In genomic region chr2:164832748-164833301, GRCm38 (mm10) we compare ENCODE assay signal across 8 mouse cellular contexts. TPM values are rescaled to one million over a fixed set of nuclear protein-coding genes. Genes with fewer than 3 reads are reported as not detected.
A peak's percentile ranks its signal among the peaks of the same experiment; 100 is the strongest.
DNase-seq lines count a peak whose midpoint lies in the region; ATAC-seq lines count a peak whose summit lies in the region.

Ctsa (plus strand) TSS chr2:164832873.

- DNase-seq in adrenal gland, adult 18-20 months (ENCODE audit: low spot score in 2 of 2) = peak; percentile 70 to 75
- DNase-seq in embryo, embryonic 10.5 days (ENCODE audit: low spot score) = peak; percentile 83
- peak; percentile 74 for DNase-seq in gastrocnemius, postnatal 25 days
- peak; percentile 68 to 87 for DNase-seq in left cerebral cortex, postnatal 10 days (ENCODE audit: extremely low spot score in 1 of 2, low spot score in 2 of 2)
- peak; percentile 89 to 91 for DNase-seq in right cerebral cortex, postnatal 10 days (ENCODE audit: low spot score in 2 of 2)
- peak; percentile 65 to 78 for DNase-seq in urinary bladder, postnatal 36 days (ENCODE audit: low spot score in 2 of 2)

- peak; percentile 85 for ATAC-seq in inflammation-experienced regulatory T-cells, adult 6 months
- ATAC-seq in megakaryocyte progenitor cell, adult 5-6 weeks (replicated peaks; ENCODE audit: poor library complexity) = peak; percentile 85

- intact Hi-C loops in left cerebral cortex, postnatal 10 days (cut with DNase I) = loop anchor here (2.0 kb wide), 1 partner anchor 46 kb away; the partner anchor contains the start of gene Pcif1

RNA-seq across cellular contexts. Expression of gene Ctsa, which starts in this region (rescaled TPM):
- 100 to 1,000 TPM; 103 to 106 TPM for total RNA-seq in adrenal gland, adult 18-20 months (2021)
- 10 to 100 TPM; 42.9 to 49.2 TPM for total RNA-seq in gastrocnemius, postnatal 25 days (2021)
- 100 to 1,000 TPM; 206 to 247 (median 207) TPM for polyA plus RNA-seq in inflammation-experienced regulatory T-cells, adult 6 months (2017; shearing (Covaris generic))
- 10 to 100 TPM; 77.5 to 78.8 TPM for total RNA-seq in left cerebral cortex, postnatal 10 days (2021)
- total RNA-seq in megakaryocyte progenitor cell, adult 5-6 weeks (2015) = 69.5 and 69.8 TPM in 2 replicates
- 71.5 and 77.0 TPM in 2 replicates for total RNA-seq in megakaryocyte progenitor cell, adult 5-6 weeks (2017)

Comparison
In these comparisons a context has a peak if more than half of its experiments do, and no peak if none do; other contexts are left out.
1. Peak in every context shown above with its lines: DNase-seq and ATAC-seq.